12 mouse cellular contexts compared by ENCODE assay signal in the genomic region with DNA sequence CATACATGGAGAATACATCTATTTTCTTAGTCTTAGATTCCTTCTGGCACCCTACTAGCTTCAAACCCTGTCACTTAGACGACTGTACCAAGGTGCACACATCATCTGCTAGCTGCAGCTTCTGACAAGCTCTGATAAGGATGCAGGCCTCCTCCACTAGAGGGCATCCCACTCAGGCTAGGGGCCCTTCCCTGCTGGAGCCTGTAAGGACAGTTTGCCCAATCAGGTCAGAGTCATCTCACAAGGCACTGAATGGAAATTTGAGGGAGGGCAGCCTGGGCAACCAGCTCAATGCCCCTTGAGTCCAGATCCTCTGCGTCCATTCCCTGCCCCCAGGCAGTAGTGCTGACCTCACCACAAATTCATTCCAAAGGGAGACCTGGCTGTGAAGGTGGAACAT. TPM values are rescaled to one million over a fixed set of nuclear protein-coding genes. Genes with fewer than 3 reads are reported as not detected.
DNase-seq lines count a peak whose midpoint lies in the region; ATAC-seq and TF ChIP-seq lines count a peak whose summit lies in the region.
"Not testable (repeated sequence)": the region's sequence is repeated elsewhere in the genome, so short reads cannot be mapped to it uniquely, and the experiment has no call there.
"Had no signal": no experiment of that assay in that cellular context is flagged by ENCODE, and none has a peak within 500 bp of the region (broad histone marks: within the 10 kb centered on the region; RNA-seq: fewer than 3 reads in every experiment).

No protein-coding gene starts in this region.

- not testable (repeated sequence) for H3K4me2 ChIP-seq in forebrain, embryonic 14.5 days (ENCODE audit: low read length); hindbrain, embryonic 14.5 days (replicated peaks)

- not testable (repeated sequence) for TF ChIP-seq POLR2A in spleen, adult 2 months (IDR thresholded peaks at IDR 0.05; ENCODE audit: low read depth, low read length)

- peaks cover 50% of the 10 kb centered on the region for H3K36me3 ChIP-seq in forebrain, embryonic 14.5 days (ENCODE audit: control insufficient read depth, insufficient read depth, low read length)
- H3K36me3 ChIP-seq in hindbrain, embryonic 14.5 days (replicated peaks; ENCODE audit: control insufficient read depth, insufficient read depth): peaks cover 66% of the 10 kb centered on the region
- H3K36me3 ChIP-seq in spleen, adult 2 months (ENCODE audit: control insufficient read depth, insufficient read depth, low read length): peaks cover 29% of the 10 kb centered on the region

- not testable (repeated sequence) for H3K9me3 ChIP-seq in forebrain, embryonic 14.5 days (replicated peaks; ENCODE audit: control insufficient read depth, low read length); hindbrain, embryonic 14.5 days (ENCODE audit: control insufficient read depth, low read length)

- H3K9ac ChIP-seq in forebrain, embryonic 14.5 days (ENCODE audit: low read length); hindbrain, embryonic 14.5 days: not testable (repeated sequence)

- H3K27ac ChIP-seq in forebrain, embryonic 14.5 days (ENCODE audit: low read depth, low read length); hindbrain, embryonic 14.5 days; left cerebral cortex, adult 2 months; spleen, adult 2 months (ENCODE audit: insufficient read depth, low read length): not testable (repeated sequence)

- H3K4me3 ChIP-seq in forebrain, embryonic 14.5 days (ENCODE audit: low read depth, low read length); hindbrain, embryonic 14.5 days (replicated peaks; ENCODE audit: low read length); left cerebral cortex, adult 2 months; spleen, adult 2 months (ENCODE audit: extremely low read depth, insufficient read depth, insufficient read length): not testable (repeated sequence)

- H3K4me1 ChIP-seq in forebrain, embryonic 14.5 days (ENCODE audit: control insufficient read depth, insufficient read depth, low read length); hindbrain, embryonic 14.5 days (replicated peaks; ENCODE audit: control insufficient read depth, insufficient read depth, low read length); spleen, adult 2 months (ENCODE audit: control insufficient read depth, insufficient read depth, insufficient read length): not testable (repeated sequence)

- TF ChIP-seq CTCF in left cerebral cortex, adult 2 months (IDR thresholded peaks at IDR 0.05): peak; percentile 64
- peak; percentile 29; the same call in 1 of the 2 replicates for TF ChIP-seq CTCF in spleen, adult 2 months (IDR thresholded peaks at IDR 0.05; ENCODE audit: extremely low read depth, insufficient read depth, insufficient read length, insufficient replicate concordance)

- peak; percentile 57 for DNase-seq in 416B (ENCODE audit: low read depth)
- peak; percentile 37 for DNase-seq in T-cell, adult 2 months (ENCODE audit: low spot score)
- DNase-seq in cerebellum, adult 8-10 months: peak; percentile 35
- peak; percentile 54 for DNase-seq in forebrain, embryonic 14.5 days (ENCODE audit: low spot score)
- DNase-seq in hindbrain, embryonic 14.5 days (ENCODE audit: low spot score): peak; percentile 50
- peak in 1 of 2 experiments; percentile 49 for DNase-seq in left cerebral cortex, adult 2 months (ENCODE audit: extremely low spot score in 1 of 2, low spot score in 2 of 2)
- DNase-seq in spleen, adult 2 months (ENCODE audit: low read depth in 1 of 2, low spot score in 2 of 2): peak in 1 of 2 experiments; percentile 34

- not testable (repeated sequence) for H3K27me3 ChIP-seq in forebrain, embryonic 14.5 days (replicated peaks; ENCODE audit: control insufficient read depth, insufficient read depth, low read length); hindbrain, embryonic 14.5 days (ENCODE audit: control insufficient read depth, insufficient read depth, low read length); spleen, adult 2 months (ENCODE audit: control insufficient read depth, insufficient read depth, low read length)

- ATAC-seq in forebrain, embryonic 14.5 days; hindbrain, embryonic 14.5 days (ENCODE audit: low FRiP score): not testable (repeated sequence)
- ATAC-seq in megakaryocyte-erythroid progenitor cell, adult 5-6 weeks (replicated peaks; ENCODE audit: low FRiP score, low TSS enrichment, poor library complexity, severe bottlenecking): peak; percentile 84

- 36% methylated on average over 2 of the region's 2 CpGs for WGBS in forebrain, embryonic 14.5 days
- 28% methylated on average over 2 of the region's 2 CpGs for WGBS in hindbrain, embryonic 14.5 days
- 56% methylated on average over 2 of the region's 2 CpGs for WGBS in spleen, adult 2 months

- intact Hi-C loops in left cerebral cortex, adult 2 months (cut with DNase I): loop anchor here (5.0 to 10.0 kb wide), 2 partner anchors 262 to 320 kb away; a partner anchor contains a TSS

RNA-seq across cellular contexts. Expression of a gene that starts 20.7 kb away (rescaled TPM):
- polyA plus RNA-seq in forebrain, embryonic 14.5 days (2014; fragmentation: Nextera tagmentation; extraction: Ambion mirVana): 105 and 106 TPM in 2 replicates
- 93.0 and 97.6 TPM in 2 replicates for polyA plus RNA-seq in hindbrain, embryonic 14.5 days (2014; fragmentation: Nextera tagmentation; extraction: Ambion mirVana)
- total RNA-seq in left cerebral cortex, adult 2 months (2021): 10 to 100 TPM; 71.1 to 72.4 TPM
- total RNA-seq in megakaryocyte-erythroid progenitor cell, adult 5-6 weeks (2014; fragmentation: Nextera tagmentation): 36.1 and 46.9 TPM in 2 replicates
- 37.8 and 44.2 TPM in 2 replicates for total RNA-seq in megakaryocyte-erythroid progenitor cell, adult 5-6 weeks (2017)
- 57.4 and 58.5 TPM in 2 replicates for polyA plus RNA-seq in spleen, adult 2 months (2012; rRNA removed)

RNA-seq across cellular contexts. Expression of a gene that starts 27.7 kb away (rescaled TPM):
- 2.3 and 3.2 TPM in 2 replicates for polyA plus RNA-seq in forebrain, embryonic 14.5 days (2014; fragmentation: Nextera tagmentation; extraction: Ambion mirVana)
- polyA plus RNA-seq in hindbrain, embryonic 14.5 days (2014; fragmentation: Nextera tagmentation; extraction: Ambion mirVana): 0.35 TPM in 1 of 2 replicates, not detected in the other
- total RNA-seq in left cerebral cortex, adult 2 months (2021): 10 to 100 TPM; 92.5 to 92.7 TPM
- total RNA-seq in megakaryocyte-erythroid progenitor cell, adult 5-6 weeks (2014; fragmentation: Nextera tagmentation): not detected in 2 replicates
- total RNA-seq in megakaryocyte-erythroid progenitor cell, adult 5-6 weeks (2017): not detected in 2 replicates
- polyA plus RNA-seq in spleen, adult 2 months (2012; rRNA removed): not detected in 2 replicates
- total RNA-seq: neutrophil, adult 5-6 weeks had no signal
- polyA plus RNA-seq: CD4-positive, CD25-positive, alpha-beta regulatory T cell, adult 4 months; liver, embryonic 15.5 days had no signal

RNA-seq across cellular contexts. Expression of a gene that starts 38.4 kb away (rescaled TPM):
- not detected in 2 replicates for polyA plus RNA-seq in forebrain, embryonic 14.5 days (2014; fragmentation: Nextera tagmentation; extraction: Ambion mirVana)
- polyA plus RNA-seq in hindbrain, embryonic 14.5 days (2014; fragmentation: Nextera tagmentation; extraction: Ambion mirVana): not detected in 2 replicates
- total RNA-seq in left cerebral cortex, adult 2 months (2021): not detected
- total RNA-seq in megakaryocyte-erythroid progenitor cell, adult 5-6 weeks (2014; fragmentation: Nextera tagmentation): not detected in 2 replicates
- not detected in 2 replicates for total RNA-seq in megakaryocyte-erythroid progenitor cell, adult 5-6 weeks (2017)
- not detected in 2 replicates for polyA plus RNA-seq in spleen, adult 2 months (2012; rRNA removed)
- total RNA-seq: neutrophil, adult 5-6 weeks had no signal
- polyA plus RNA-seq: CD4-positive, CD25-positive, alpha-beta regulatory T cell, adult 4 months; large intestine, adult 2 months; liver, embryonic 15.5 days had no signal

RNA-seq across cellular contexts. Expression of a gene that starts 56.1 kb away (rescaled TPM):
- polyA plus RNA-seq in forebrain, embryonic 14.5 days (2014; fragmentation: Nextera tagmentation; extraction: Ambion mirVana): not detected in 2 replicates
- not detected in 2 replicates for polyA plus RNA-seq in hindbrain, embryonic 14.5 days (2014; fragmentation: Nextera tagmentation; extraction: Ambion mirVana)
- under 1 TPM; 0.05 to 0.07 TPM for total RNA-seq in left cerebral cortex, adult 2 months (2021)
- total RNA-seq in megakaryocyte-erythroid progenitor cell, adult 5-6 weeks (2014; fragmentation: Nextera tagmentation): not detected in 2 replicates
- total RNA-seq in megakaryocyte-erythroid progenitor cell, adult 5-6 weeks (2017): not detected in 2 replicates
- not detected in 2 replicates for polyA plus RNA-seq in spleen, adult 2 months (2012; rRNA removed)
- total RNA-seq: neutrophil, adult 5-6 weeks had no signal
- polyA plus RNA-seq: CD4-positive, CD25-positive, alpha-beta regulatory T cell, adult 4 months; large intestine, adult 2 months; liver, embryonic 15.5 days had no signal
